Mouse (Mus musculus) ES-Bruce4 (cell line): Measurements from ENCODE around the gene Cnot6.

Source experiments
- CTCF ChIP-seq: IDR thresholded peaks from one replicate; pipeline ENCODE4 v1.8.1; 2011; ENCODE audit warnings: low read depth, low read length
- EP300 ChIP-seq: IDR thresholded peaks from 2 replicates; pipeline ENCODE4 v1.6.1; 2011; ENCODE audit warnings: low read depth, low read length; ENCODE audit not compliant: insufficient read depth

DNA sequence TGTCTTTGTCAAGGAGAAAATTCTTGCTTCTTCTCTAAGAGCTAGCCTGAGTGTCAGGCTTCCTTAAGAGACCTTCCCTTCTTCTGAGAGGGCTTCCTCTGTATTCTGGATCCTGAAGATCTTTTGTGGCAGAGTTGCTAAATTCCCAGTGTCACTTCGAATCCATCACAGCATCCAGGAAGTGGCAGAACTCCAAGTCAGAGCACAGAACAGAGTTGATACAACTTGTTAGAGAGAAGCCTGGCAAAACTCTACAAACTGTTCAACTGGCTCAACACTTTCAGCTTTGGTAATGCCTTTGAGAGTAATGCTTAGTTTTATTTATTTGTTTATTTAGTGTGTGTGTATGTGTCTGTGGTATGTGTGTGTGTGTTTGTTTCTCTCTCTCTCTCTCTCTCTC is 25.1 kb upstream of the Cnot6 start:
- TF ChIP-seq EP300, result no peak
- no peak for TF ChIP-seq CTCF
